Mouse (Mus musculus): Measurements from ENCODE around the gene 1700029H14Rik.

DNA sequence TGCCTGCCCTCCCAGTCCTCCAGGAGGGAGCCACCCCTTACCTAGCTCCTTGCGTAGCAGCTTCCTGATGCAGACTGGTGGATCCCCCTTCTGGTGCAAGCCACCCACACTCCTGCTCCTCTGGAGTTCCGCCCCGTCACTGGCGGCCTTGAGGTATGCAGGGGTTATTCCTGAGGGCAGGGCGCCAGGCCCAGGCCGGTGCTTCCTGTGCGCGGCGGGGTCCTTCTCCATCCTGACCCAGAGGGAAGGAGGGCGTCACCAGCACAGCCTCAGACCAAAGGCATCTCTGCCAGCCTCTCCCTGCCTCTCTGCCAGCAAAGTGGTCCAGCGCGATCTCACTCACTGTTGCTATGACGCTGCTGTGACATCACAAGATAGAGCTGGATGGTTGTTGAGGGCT lies at the start of gene 1700029H14Rik:
- TF ChIP-seq CTCF (conservative IDR thresholded peaks at IDR 0.05; ENCODE audit: insufficient read depth, insufficient read length, low read depth, low read length) (no peak), POLR2A (IDR thresholded peaks at IDR 0.05; ENCODE audit: low read depth, low read length) (no peak)

All from kidney, adult 2 months (tissue).